Mouse (Mus musculus): Measurements from ENCODE around the gene Gpr183.

The Gpr183 gene

GRCm38 (mm10) chr14:121931594-121931993 is 33.4 kb downstream of the Gpr183 start:
- no peak for DNase-seq (ENCODE audit: low spot score in 2 of 2)

DNA sequence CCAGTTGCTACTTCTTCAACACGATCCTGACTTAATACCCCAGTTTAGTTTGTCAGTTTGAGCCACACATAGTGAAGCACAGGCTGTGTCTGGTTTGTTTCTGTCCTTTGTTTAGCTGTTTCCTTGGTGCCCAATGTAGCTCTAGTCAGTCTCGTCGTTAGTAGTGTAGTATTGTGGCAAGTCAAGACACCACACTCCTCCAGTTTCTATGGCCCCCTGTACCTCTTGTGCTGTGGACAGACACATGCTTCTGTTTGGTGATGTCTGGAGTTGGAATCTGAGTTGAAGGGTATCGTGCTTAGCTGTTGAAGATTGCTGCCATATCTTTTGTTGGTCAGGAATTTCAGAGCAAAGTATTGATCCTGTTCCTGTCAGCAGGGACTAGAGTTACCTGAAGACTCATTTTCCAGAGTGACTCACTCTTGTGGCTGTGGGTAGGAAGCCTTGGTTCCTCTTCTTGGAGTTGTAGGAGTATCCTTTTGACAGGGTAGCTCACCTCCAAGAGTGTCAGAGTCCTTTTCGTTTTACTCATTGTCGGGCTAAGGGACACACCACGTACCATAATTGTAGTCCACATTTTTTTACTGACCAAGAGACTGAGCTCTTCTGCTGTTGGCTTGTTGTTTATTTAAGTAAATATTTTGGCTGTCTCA is 34.1 kb downstream of the Gpr183 start:
- no peak for DNase-seq (ENCODE audit: low spot score in 2 of 2)

GRCm38 (mm10) chr14:121929243-121929951 is 35.6 kb downstream of the Gpr183 start:
- DNase-seq (ENCODE audit: low spot score in 2 of 2): no peak

GRCm38 (mm10) chr14:121928375-121929137 is 36.4 kb downstream of the Gpr183 start:
- peak in 1 of 2 experiments; percentile 21 for DNase-seq (ENCODE audit: low spot score in 2 of 2)

GRCm38 (mm10) chr14:121927451-121927850 is 37.5 kb downstream of the Gpr183 start:
- peak in 1 of 2 experiments; percentile 10 for DNase-seq (ENCODE audit: low spot score in 2 of 2)

GRCm38 (mm10) chr14:121926901-121927300 is 38.1 kb downstream of the Gpr183 start:
- DNase-seq (ENCODE audit: low spot score in 2 of 2): peak in 1 of 2 experiments; percentile 10

- DNase-seq (ENCODE audit: low spot score in 2 of 2): peak in 1 of 2 experiments; percentile 15
Observed at GRCm38 (mm10) chr14:121924876-121925275, 40.1 kb downstream of the Gpr183 start.

- DNase-seq (ENCODE audit: low spot score in 2 of 2): no peak
Observed at GRCm38 (mm10) chr14:121922731-121923130, 42.3 kb downstream of the Gpr183 start.

DNA sequence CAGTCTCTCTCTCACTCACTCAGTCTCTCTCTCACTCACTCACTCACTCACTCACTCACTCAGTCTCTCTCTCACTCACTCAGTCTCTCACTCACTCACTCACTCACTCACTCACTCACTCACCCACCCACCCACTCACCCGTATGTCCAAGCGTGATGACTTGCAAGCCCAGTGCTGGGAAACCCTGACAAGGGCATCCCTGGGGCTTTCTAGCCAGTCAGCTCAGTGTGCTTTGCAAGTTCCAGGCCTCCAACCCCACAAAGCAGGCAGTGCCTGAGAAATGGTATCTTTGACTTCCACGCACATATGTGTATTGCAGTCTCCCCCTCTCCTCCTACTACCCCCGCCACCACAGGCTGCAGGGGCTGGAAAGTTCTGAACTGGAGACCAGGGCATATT is 43.0 kb downstream of the Gpr183 start:
- peak in 1 of 2 experiments; percentile 12 for DNase-seq (ENCODE audit: low spot score in 2 of 2)

- DNase-seq (ENCODE audit: low spot score in 2 of 2): peak in 1 of 2 experiments; percentile 17
Observed at GRCm38 (mm10) chr14:121920511-121921124, 44.4 kb downstream of the Gpr183 start.

GRCm38 (mm10) chr14:121919752-121920151 is 45.2 kb downstream of the Gpr183 start:
- DNase-seq (ENCODE audit: low spot score in 2 of 2): no peak

- no peak for DNase-seq (ENCODE audit: low spot score in 2 of 2)
Observed at GRCm38 (mm10) chr14:121918266-121918665, 46.7 kb downstream of the Gpr183 start.

DNA sequence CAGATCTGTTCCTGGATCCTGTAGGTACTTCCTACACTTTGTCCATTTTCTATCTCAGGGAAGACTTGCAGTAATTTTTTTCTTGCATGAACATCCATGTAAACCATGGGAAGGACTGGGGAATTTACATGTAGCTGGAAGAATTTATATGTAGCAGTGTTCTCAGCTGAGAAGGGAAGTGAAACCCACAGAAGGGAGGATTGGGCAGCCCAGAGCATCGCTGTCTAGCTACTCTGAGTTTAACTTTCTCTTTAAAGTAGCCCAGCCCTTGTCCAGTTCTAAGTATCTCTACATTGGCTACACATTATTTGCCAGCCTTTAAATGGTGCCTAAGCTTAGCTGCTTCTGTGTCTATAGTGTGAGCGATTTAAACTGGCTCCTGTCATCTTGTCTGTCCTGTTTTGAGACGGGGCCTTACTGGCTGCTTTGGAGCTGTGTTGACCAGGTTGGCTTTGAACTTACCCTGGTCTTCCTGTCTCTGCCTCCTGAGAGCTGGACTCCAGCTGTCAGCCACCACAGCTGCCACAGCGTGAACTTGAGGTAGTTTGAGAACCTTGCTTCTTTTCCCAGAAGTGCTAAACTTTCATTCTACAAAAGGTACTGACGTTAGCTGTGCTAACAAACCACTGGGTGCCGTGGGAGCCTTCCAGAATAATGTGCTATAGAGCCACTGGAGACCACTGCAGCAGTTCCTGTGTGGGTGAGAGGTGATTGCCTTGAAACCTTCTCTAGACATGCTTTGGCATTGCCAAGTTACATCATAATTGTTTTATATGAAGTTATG is 48.5 kb downstream of the Gpr183 start:
- no peak for DNase-seq (ENCODE audit: low spot score in 2 of 2)

DNA sequence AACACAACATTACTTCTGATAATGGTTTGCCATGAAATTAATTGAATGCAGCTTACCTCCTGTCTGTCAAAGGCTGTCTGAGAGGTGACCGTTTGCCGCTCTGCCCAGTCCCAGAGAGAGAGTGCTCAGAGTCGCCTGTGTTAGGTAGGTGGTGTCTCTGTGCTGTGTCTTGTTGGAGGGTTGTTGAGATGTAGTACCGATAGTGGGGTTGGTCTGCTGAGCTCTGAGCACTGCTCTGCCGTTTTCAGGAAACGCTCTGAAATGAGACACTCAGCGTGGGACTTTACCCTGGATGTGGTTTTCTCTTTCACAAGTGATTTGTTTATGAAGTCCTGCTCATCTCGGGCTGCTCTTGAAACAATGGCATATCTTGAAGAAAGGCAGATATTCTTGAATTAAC is 49.4 kb downstream of the Gpr183 start, which contains the start of gene Gpr18:
TSS of gene Gpr18 (minus strand) at position 161 of the 400 bp plus-strand sequence.
- no peak for DNase-seq (ENCODE audit: low spot score in 2 of 2)

- no peak for DNase-seq (ENCODE audit: low spot score in 2 of 2)
Observed at GRCm38 (mm10) chr14:121915143-121915542, 49.9 kb downstream of the Gpr183 start.

GRCm38 (mm10) chr14:121912501-121912900 is 52.5 kb downstream of the Gpr183 start:
- DNase-seq (ENCODE audit: low spot score in 2 of 2): no peak

GRCm38 (mm10) chr14:121909868-121910267 is 55.1 kb downstream of the Gpr183 start:
- no peak for DNase-seq (ENCODE audit: low spot score in 2 of 2)

DNA sequence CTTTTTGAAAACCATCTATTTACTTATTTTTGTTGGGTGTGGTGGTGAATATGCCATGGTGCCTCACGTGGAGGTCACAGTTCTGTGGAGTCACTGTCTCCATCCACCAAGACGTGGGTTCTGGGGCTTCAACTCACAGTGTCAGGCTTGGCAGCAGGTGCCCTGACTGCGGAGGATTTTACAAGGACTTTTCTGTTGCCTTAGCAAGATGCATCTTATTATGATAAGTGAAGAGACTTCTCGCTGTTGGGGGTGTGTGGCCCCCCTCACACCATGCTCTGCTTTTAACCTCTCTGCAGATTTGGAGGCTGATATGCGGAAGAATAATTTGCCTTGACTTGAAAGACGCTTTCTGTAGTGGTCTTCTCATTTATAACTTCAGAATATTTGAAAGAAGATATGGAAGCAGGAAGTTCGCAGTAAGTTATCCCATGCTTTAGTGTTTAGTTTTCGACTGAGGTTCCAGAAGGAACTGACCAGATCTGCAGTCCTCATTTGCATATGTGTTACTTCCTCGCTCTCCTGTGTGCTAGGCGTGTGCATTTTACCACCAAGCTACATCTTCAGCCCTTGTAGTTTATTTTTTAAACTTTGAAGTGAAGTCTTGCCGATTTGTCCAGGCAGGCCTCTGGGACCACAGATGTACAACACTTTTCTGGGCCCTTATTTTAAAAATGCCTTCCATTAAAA is 57.9 kb downstream of the Gpr183 start:
- no peak for DNase-seq (ENCODE audit: low spot score in 2 of 2)

- no peak for DNase-seq (ENCODE audit: low spot score in 2 of 2)
Observed at GRCm38 (mm10) chr14:121906341-121906991, 58.5 kb downstream of the Gpr183 start.

- no peak for DNase-seq (ENCODE audit: low spot score in 2 of 2)
Observed at GRCm38 (mm10) chr14:121904754-121905153, 60.2 kb downstream of the Gpr183 start.
